Mouse (Mus musculus) limb, embryonic 14.5 days (tissue): ENCODE data around the gene Vti1a. TPM values are rescaled to one million over a fixed set of nuclear protein-coding genes. Genes with fewer than 3 reads are reported as not detected.

Experiments used
- ATAC-seq: fragments of 200-750 bp; cut with Nextera tagmentation; 2 replicates; pipeline ENCODE4 v1.8.0; 2017; ENCODE audit warnings: low read depth, moderate number of reproducible peaks, moderate TSS enrichment; ENCODE audit not compliant: low FRiP score
- DNase-seq: peaks from one replicate; pipeline ENCODE4 v3.0.0-alpha.2; 2015; ENCODE audit warnings: low spot score
- H3K27ac ChIP-seq: fragments of 300-500 bp; sonication (generic); replicated peaks from 2 replicates; pipeline ENCODE4 v1.5.1; 2014; ENCODE audit warnings: low read depth, mild to moderate bottlenecking, low read length, moderate library complexity, mixed read lengths
- H3K27me3 ChIP-seq: fragments of 300-500 bp; sonication (generic); 2 replicates; pipeline ENCODE4 v1.6.1; 2014; ENCODE audit warnings: low read length, mixed read lengths; ENCODE audit not compliant: control insufficient read depth, insufficient read depth
- H3K36me3 ChIP-seq: fragments of 300-500 bp; sonication (generic); 2 replicates; pipeline ENCODE4 v1.6.1; 2014; ENCODE audit warnings: mild to moderate bottlenecking, low read length, moderate library complexity, mixed read lengths; ENCODE audit not compliant: control insufficient read depth, insufficient read depth
- H3K4me1 ChIP-seq: fragments of 300-500 bp; sonication (generic); 2 replicates; pipeline ENCODE4 v1.6.1; 2014; ENCODE audit warnings: antibody characterized with exemption, low read length, mixed read lengths; ENCODE audit not compliant: control insufficient read depth, insufficient read depth
- H3K4me2 ChIP-seq: fragments of 300-500 bp; sonication (generic); replicated peaks from 2 replicates; pipeline ENCODE4 v1.6.1; 2014; ENCODE audit warnings: low read depth, mild to moderate bottlenecking, low read length, moderate library complexity; ENCODE audit not compliant: severe bottlenecking
- H3K4me3 ChIP-seq: fragments of 300-500 bp; sonication (generic); replicated peaks from 2 replicates; pipeline ENCODE4 v1.5.1; 2014; ENCODE audit warnings: low read length
- H3K9ac ChIP-seq: fragments of 300-500 bp; sonication (generic); 2 replicates; pipeline ENCODE4 v1.6.1; 2014; ENCODE audit warnings: mild to moderate bottlenecking, low read depth, low read length, moderate library complexity; ENCODE audit not compliant: severe bottlenecking
- H3K9me3 ChIP-seq: fragments of 300-500 bp; sonication (generic); 2 replicates; pipeline ENCODE4 v1.6.1; 2016; ENCODE audit warnings: low read length; ENCODE audit not compliant: control insufficient read depth
- POLR2A ChIP-seq: fragments of 200-500 bp; IDR thresholded peaks from 2 replicates; pipeline ENCODE4 v1.8.0; 2012; ENCODE audit warnings: inconsistent platforms, mild to moderate bottlenecking, moderate library complexity, borderline replicate concordance; ENCODE audit not compliant: insufficient read depth, insufficient read length; ENCODE audit errors: extremely low read depth
- WGBS: fragments of 180-500 bp; shearing (Covaris S2); extraction: QIAGEN DNeasy Blood & Tissue Kit; methylation state at CpG from one replicate; pipeline ENCODE4 v1.1.7; 2014; 5-methylcytosine and 5-hydroxymethylcytosine counted together
- polyA plus RNA-seq, 2 experiments: library from polyadenylated mRNA; depleted of rRNA in 1 of 2; stranded (reverse) in 1 of 2; unstranded in 1 of 2; fragments of >200 nt; fragmentation: Nextera tagmentation in 1 of 2; extraction: Ambion mirVana in 1 of 2; gene quantifications; 2 replicates each; pipeline versions ENCODE4 v1.2.1 to v1.2.3; 2012 to 2014

Gene Vti1a
- 12.8 and 14.7 TPM in 2 replicates for polyA plus RNA-seq (2012; rRNA removed)
- 22.8 and 23.8 TPM in 2 replicates for polyA plus RNA-seq (2014; fragmentation: Nextera tagmentation; extraction: Ambion mirVana)

- DNase-seq (peak; percentile 97), ATAC-seq (peak; percentile 83)
- peaks cover 8% of the 10 kb centered on the region for H3K4me1 ChIP-seq
- peaks cover 18% of the 10 kb centered on the region for H3K36me3 ChIP-seq
- no peaks in the 10 kb centered on the region for H3K9me3 ChIP-seq
- H3K4me3 ChIP-seq = peak within 1 kb of the TSS; percentile 87
- 0 out of 2 replicates have a peak, but pooled peaks have one; percentile 41 for TF ChIP-seq POLR2A
- WGBS = under 1% methylated on average over 41 of the region's 48 CpGs
- H3K27me3 ChIP-seq = no peaks in the 10 kb centered on the region
- peak within 1 kb of the TSS; percentile 88 for H3K27ac ChIP-seq
- H3K4me2 ChIP-seq = peak within 1 kb of the TSS; percentile 93
- H3K9ac ChIP-seq = peak within 1 kb of the TSS; percentile 84
Observed at GRCm38 (mm10) chr19:55316109-55316714, at the start of gene Vti1a. Vti1a (plus strand) TSS chr19:55316295.

GRCm38 (mm10) chr19:55266786-55267185 lies 49.3 kb upstream of the Vti1a start:
- Histone ChIP-seq H3K9ac (no peak overlapping the region), H3K9me3 (no peaks in the 10 kb centered on the region), H3K27me3 (no peaks in the 10 kb centered on the region), H3K4me2 (no peak overlapping the region), H3K4me3 (no peak overlapping the region), H3K36me3 (no peaks in the 10 kb centered on the region), H3K27ac (no peak overlapping the region), H3K4me1 (no peaks in the 10 kb centered on the region)
- no peak for TF ChIP-seq POLR2A
- WGBS = 63% methylated on average over 3 of the region's 3 CpGs
- ATAC-seq = no peak
- peak; percentile 16 for DNase-seq

DNA sequence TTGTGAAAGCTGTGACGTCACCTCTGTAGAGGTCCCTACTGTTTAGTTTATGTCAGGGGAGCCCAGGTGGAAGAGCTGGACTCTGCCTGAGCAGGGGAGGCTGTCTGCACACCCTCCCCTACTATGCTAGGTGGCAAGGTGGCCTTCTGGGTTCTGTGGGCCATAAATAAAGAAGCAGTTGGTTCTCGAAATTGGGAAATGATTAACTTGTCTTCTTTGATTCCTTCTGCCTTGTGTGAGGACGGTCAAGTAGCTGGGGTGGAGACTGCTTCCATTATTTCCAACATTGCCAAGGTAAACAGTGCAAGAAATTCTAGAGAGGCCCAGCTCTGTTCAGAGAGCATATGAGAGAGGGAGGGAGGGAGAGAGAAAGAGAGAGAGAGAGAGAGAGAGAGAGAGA lies 47.9 kb upstream of the Vti1a start:
- H3K27ac ChIP-seq = 0 out of 2 replicates have a peak overlapping the region, but pooled peaks have one; percentile 19
- TF ChIP-seq POLR2A = no peak
- H3K9ac ChIP-seq = no peak overlapping the region
- no peaks in the 10 kb centered on the region for H3K4me1 ChIP-seq
- ATAC-seq (no peak), DNase-seq (no peak)
- H3K9me3 ChIP-seq = no peaks in the 10 kb centered on the region
- no peak overlapping the region for H3K4me3 ChIP-seq
- H3K27me3 ChIP-seq = no peaks in the 10 kb centered on the region
- no peak overlapping the region for H3K4me2 ChIP-seq
- WGBS = 73% methylated on average over 3 of the region's 3 CpGs
- no peaks in the 10 kb centered on the region for H3K36me3 ChIP-seq

GRCm38 (mm10) chr19:55269051-55269450 lies 47.0 kb upstream of the Vti1a start:
- H3K9ac ChIP-seq = no peak overlapping the region
- no peak overlapping the region for H3K4me2 ChIP-seq
- ATAC-seq (no peak), DNase-seq (no peak)
- 85% methylated on average over 5 of the region's 5 CpGs for WGBS
- no peaks in the 10 kb centered on the region for H3K4me1 ChIP-seq
- no peaks in the 10 kb centered on the region for H3K36me3 ChIP-seq
- H3K27me3 ChIP-seq = no peaks in the 10 kb centered on the region
- no peak overlapping the region for H3K27ac ChIP-seq
- TF ChIP-seq POLR2A = no peak
- no peaks in the 10 kb centered on the region for H3K9me3 ChIP-seq
- H3K4me3 ChIP-seq = no peak overlapping the region

DNA sequence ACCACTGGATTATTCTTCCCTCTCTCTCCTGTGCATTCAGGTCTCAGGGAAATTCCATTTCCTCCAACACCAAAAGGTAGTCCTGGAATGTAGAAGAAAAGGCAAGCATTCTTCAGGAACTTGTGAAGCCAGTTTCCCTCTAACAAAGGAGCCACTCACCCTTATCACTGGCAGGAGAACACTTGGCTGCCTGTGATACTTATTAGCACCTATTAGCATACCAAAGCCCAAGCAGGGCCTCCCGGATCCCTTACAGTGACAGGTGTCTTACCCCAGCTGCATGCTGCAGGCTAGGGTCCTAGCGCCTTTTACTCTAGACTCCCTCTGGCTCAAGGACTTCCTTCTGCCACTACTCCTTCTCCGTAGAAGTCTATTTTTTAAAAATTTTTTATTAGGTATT lies 44.6 kb upstream of the Vti1a start:
- H3K9me3 ChIP-seq = no peaks in the 10 kb centered on the region
- 38% methylated on average over 3 of the region's 3 CpGs for WGBS
- no peak for TF ChIP-seq POLR2A
- DNase-seq (no peak), ATAC-seq (no peak)
- H3K27me3 ChIP-seq = no peaks in the 10 kb centered on the region
- H3K36me3 ChIP-seq = no peaks in the 10 kb centered on the region
- no peak overlapping the region for H3K27ac ChIP-seq
- no peaks in the 10 kb centered on the region for H3K4me1 ChIP-seq
- no peak overlapping the region for H3K9ac ChIP-seq
- no peak overlapping the region for H3K4me2 ChIP-seq
- H3K4me3 ChIP-seq = no peak overlapping the region

GRCm38 (mm10) chr19:55273340-55273739 lies 42.8 kb upstream of the Vti1a start:
- ATAC-seq = no peak
- TF ChIP-seq POLR2A = no peak

More at GRCm38 (mm10) chr19:55273340-55273739, 42.8 kb upstream of the Vti1a start:
- no peak overlapping the region for H3K27ac ChIP-seq
- no peak overlapping the region for H3K9ac ChIP-seq
- no peaks in the 10 kb centered on the region for H3K36me3 ChIP-seq
- no peak overlapping the region for H3K4me3 ChIP-seq
- H3K4me1 ChIP-seq = no peaks in the 10 kb centered on the region
- H3K27me3 ChIP-seq = no peaks in the 10 kb centered on the region
- no peak for DNase-seq
- WGBS = 80% methylated on average over 6 of the region's 6 CpGs
- H3K9me3 ChIP-seq = no peaks in the 10 kb centered on the region
- H3K4me2 ChIP-seq = no peak overlapping the region
